Mouse (Mus musculus) myocyte (in vitro differentiated cells): ENCODE data around the gene Ifna14.

Experiments used
- CEBPB ChIP-seq: IDR thresholded peaks from 2 replicates; pipeline ENCODE4 v1.6.1; 2011; ENCODE audit warnings: mild to moderate bottlenecking, moderate library complexity; ENCODE audit not compliant: poor library complexity, insufficient read depth, severe bottlenecking
- MYOG ChIP-seq, 3 experiments: IDR thresholded peaks; one replicate each; pipeline ENCODE4 v1.6.1; 2011; ENCODE audit warnings: control low read depth in 2 of 3, low read depth in 2 of 3, mild to moderate bottlenecking in 2 of 3; ENCODE audit not compliant: insufficient read length in 2 of 3, control insufficient read depth in 1 of 3, insufficient read depth in 1 of 3
- POLR2A ChIP-seq: IDR thresholded peaks from one replicate; pipeline ENCODE4 v1.6.1; 2011; ENCODE audit warnings: low read depth, mild to moderate bottlenecking, control low read depth, moderate library complexity; ENCODE audit not compliant: insufficient read length
- POLR2AphosphoS2 ChIP-seq: IDR thresholded peaks from one replicate; pipeline ENCODE4 v1.6.1; 2011; ENCODE audit warnings: low read depth, control low read depth; ENCODE audit not compliant: insufficient read length
- REST ChIP-seq: IDR thresholded peaks from one replicate; pipeline ENCODE4 v1.6.1; 2011; ENCODE audit warnings: mild to moderate bottlenecking, control low read depth, moderate library complexity; ENCODE audit not compliant: insufficient read depth, insufficient read length
- TCF12 ChIP-seq: IDR thresholded peaks from one replicate; pipeline ENCODE4 v1.6.1; 2011; ENCODE audit warnings: mild to moderate bottlenecking, control low read depth; ENCODE audit not compliant: poor library complexity, insufficient read depth, severe bottlenecking
- TCF3 ChIP-seq: IDR thresholded peaks from one replicate; pipeline ENCODE4 v1.6.1; 2011; ENCODE audit warnings: low read depth, control low read depth; ENCODE audit not compliant: insufficient read length
- USF1 ChIP-seq: IDR thresholded peaks from one replicate; pipeline ENCODE4 v1.6.1; 2011; ENCODE audit warnings: low read depth, mild to moderate bottlenecking, control low read depth, moderate library complexity

DNA sequence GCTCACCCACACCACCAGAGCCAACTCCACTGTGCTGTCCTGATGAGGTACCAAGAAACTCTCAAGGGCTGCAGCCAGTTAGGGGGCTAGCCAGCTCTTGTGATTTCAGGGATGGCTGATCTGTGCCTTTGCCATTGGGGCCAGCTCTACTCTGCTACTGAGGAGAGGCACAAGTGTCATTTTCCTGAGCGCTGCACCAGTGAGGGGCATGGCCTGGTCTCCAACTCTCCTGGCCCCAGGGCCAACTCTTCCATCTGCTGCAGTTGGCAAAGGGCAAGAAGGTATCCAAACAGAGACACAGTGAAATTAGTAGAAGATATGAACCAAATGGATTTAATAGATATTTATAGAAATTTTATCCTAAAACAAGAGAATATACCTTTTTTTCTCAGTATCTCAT, 9.8 kb downstream of the Ifna14 start:
- TF ChIP-seq POLR2A = no peak
- no peak for TF ChIP-seq USF1
- TF ChIP-seq CEBPB = no peak
- TF ChIP-seq TCF3 = no peak
- no peak for TF ChIP-seq POLR2AphosphoS2
- no peak for TF ChIP-seq REST
- TF ChIP-seq TCF12 = no peak
- no peak for TF ChIP-seq MYOG (IDR thresholded peaks at IDR 0.05; ENCODE audit: control insufficient read depth in 1 of 3, insufficient read depth in 1 of 3, insufficient read length in 2 of 3, low read depth in 2 of 3)
